Mouse (Mus musculus): ENCODE results near the gene 9230104L09Rik.

- no peak for TF ChIP-seq BHLHE40 (IDR thresholded peaks at IDR 0.05; ENCODE audit: low read depth, low read length)
- no peak for TF ChIP-seq PAX5 (IDR thresholded peaks at IDR 0.05; ENCODE audit: low read length)
- TF ChIP-seq CTCF (conservative IDR thresholded peaks at IDR 0.05 in 1 of 2, IDR thresholded peaks at IDR 0.05 in 1 of 2; ENCODE audit: low read depth in 2 of 2, low read length in 2 of 2), result no peak
- TF ChIP-seq HCFC1 (IDR thresholded peaks at IDR 0.05; ENCODE audit: low read depth, low read length), result no peak
- no peak for TF ChIP-seq CHD2 (IDR thresholded peaks at IDR 0.05; ENCODE audit: low read length)
- TF ChIP-seq IRF4 (IDR thresholded peaks at IDR 0.05; ENCODE audit: low read depth, low read length), result no peak
These were observed 63.3 kb downstream of the 9230104L09Rik start for GRCm38 (mm10) chr2:148801491-148801921.

All from CH12.LX (cell line).